Mouse (Mus musculus) lung, postnatal 14 days (tissue): ENCODE data around the gene Marveld1.

Source experiments
- DNase-seq: peaks from one replicate; pipeline ENCODE4 v3.0.0; 2021

Gene Marveld1

GRCm38 (mm10) chr19:42179356-42179755 lies 32.2 kb downstream of the Marveld1 start:
- DNase-seq: peak; percentile 54

DNA sequence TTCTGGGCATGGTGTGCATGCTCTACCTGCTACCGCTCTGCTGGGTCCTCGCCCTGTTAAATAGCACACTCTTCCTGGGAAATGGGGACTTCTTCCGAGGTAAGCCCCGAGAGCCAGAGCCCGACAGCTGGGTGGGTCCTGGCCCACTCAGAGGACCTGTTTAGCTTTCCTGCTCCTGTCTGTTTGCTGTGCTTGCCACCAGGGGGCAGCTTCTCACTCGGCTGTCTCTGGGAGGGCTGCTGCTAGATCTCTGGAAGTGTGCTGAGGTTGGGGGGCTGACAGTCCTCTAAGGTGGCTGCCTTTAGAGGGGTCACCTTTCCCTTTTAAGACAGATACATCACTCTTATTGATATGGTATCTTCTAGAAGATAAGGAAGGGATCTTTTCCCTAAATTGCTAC lies 35.5 kb downstream of the Marveld1 start:
- DNase-seq: no peak

DNA sequence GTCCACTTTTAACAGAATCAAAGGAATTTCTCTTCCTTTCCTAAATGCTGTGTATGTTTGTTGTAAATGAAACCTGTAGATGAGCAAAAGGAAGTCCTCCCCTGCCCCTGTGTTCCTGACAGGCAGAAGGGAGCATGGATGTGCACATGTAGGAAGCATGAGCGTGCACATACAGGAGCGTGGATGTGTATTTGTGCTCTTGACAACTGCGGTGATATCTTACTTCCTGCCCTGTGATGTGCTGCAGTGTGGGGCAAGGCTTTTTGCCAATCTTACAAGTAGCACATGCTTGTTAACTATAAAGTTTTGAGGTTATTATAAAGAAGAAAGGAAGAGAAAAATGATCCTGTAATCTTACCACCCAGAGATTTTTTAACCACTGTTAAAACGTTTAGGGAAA lies 42.5 kb downstream of the Marveld1 start:
- no peak for DNase-seq

DNA sequence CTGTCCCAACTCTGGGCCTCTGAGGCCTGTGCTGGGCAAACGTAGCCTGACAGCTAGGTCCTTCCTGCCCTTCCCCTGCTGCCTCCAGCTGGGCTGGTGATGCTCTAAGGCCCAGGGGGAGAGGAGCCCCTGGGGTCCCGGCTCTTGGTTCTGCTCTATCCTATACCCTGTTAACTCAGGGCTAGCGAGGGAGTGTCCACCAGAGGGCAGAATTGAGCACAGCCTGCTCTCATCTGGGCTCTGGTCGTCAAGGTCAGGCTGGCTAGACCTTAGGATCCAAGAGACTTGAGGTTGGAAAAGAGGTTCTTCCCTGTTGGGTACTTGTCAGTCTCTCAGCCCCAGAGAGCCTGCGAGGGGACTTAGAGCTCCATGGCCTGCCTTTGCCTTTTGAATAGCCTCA lies 43.3 kb downstream of the Marveld1 start:
- peak; percentile 70 for DNase-seq

- no peak for DNase-seq
Observed at GRCm38 (mm10) chr19:42193311-42193710, 46.1 kb downstream of the Marveld1 start.

DNA sequence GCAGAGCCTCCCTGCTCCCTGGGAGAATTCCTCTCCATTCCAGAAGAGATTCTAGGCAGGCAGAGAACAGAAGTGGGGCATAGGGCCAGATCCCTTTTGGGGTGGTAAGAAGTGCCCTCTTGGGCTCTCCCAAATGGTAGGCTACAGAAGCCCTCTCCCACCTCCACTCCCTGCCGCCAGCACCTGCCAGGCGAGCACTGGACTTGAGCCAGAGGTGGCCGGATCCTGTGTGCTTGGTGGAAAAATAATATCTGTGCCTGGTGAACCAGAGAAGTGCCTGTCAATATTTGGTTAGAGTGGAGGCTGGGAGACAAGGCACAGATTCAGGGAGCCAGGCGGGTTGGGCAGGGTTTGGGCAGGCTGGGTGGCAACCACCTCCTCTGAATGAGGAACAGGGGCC lies 49.2 kb downstream of the Marveld1 start:
- no peak for DNase-seq

DNA sequence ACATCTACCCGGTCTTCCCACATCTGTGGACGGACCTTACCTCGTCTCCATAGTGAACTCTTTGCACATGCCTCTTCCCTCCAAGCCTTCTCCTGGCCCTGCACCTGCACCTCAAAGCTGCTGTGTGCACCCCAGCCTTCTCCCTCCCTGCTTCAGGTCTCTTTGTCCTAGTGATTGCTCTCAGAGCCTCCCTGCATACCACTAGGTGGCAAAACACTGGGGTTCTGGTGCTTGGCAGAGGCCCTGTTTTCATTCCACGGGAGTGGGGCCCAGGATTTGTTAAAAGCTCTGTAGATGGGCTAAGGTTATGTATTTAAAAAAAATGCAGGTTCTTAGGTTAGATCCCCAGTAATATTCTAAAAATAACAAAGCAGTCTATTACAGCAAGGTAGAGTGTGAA lies 49.9 kb downstream of the Marveld1 start:
- no peak for DNase-seq

GRCm38 (mm10) chr19:42198026-42198425 lies 50.8 kb downstream of the Marveld1 start:
- no peak for DNase-seq
